Mouse (Mus musculus): Measurements from ENCODE around the gene Cacna1c. TPM values are rescaled to one million over a fixed set of nuclear protein-coding genes. Genes with fewer than 3 reads are reported as not detected.
A peak's percentile ranks its signal among the peaks of the same experiment; 100 is the strongest.

Gene Cacna1c
- total RNA-seq, 2 experiments from 2014 or later = 201 to 225 TPM

DNA sequence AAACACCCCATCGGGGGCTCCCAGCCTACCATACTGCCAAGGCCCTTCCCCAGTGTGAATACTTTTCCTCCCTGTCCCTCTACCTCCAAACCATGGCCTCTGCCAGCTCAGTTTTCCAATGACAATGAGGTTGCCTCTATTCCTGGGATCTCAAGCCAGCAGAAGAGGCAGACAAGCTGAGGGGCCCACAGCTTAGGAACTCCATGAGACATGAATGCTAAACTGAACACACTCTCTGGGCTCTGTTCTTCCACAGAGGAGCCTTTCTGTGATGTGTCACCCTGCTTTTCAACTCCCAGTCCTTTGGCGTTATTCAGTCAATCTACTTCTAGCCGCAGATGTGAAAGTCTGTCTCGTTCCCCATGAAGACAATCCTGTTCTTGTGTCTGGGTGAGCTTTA is 399.8 kb downstream of the Cacna1c start:
- DNase-seq = no peak

- peak in 1 of 2 experiments; percentile 8 for DNase-seq
Observed at GRCm38 (mm10) chr6:118795716-118796115, 400.5 kb downstream of the Cacna1c start.

- peak; percentile 76 to 78 for DNase-seq
Observed at GRCm38 (mm10) chr6:118791921-118792368, 404.3 kb downstream of the Cacna1c start.

DNA sequence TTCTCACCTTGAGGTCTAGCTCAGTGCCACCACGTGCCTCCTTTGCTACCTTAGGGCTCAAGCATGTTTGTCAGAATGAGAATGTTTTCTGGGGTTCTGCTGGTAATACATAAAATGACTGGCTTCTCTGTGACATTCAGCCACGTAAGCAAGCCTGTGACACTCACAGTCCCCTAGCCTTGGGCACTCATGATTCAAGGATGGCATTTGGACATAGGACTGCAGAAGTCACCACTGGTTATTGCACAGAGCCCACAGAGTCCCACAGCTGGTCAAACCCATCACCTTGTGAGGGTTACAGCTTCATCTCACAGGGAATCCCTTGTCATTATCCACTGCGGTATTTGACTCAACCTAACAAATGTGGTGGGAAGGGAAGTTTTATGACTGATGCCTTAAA is 408.3 kb downstream of the Cacna1c start:
- DNase-seq = no peak

- DNase-seq = no peak
Observed at GRCm38 (mm10) chr6:118780280-118780679, 415.9 kb downstream of the Cacna1c start.

DNA sequence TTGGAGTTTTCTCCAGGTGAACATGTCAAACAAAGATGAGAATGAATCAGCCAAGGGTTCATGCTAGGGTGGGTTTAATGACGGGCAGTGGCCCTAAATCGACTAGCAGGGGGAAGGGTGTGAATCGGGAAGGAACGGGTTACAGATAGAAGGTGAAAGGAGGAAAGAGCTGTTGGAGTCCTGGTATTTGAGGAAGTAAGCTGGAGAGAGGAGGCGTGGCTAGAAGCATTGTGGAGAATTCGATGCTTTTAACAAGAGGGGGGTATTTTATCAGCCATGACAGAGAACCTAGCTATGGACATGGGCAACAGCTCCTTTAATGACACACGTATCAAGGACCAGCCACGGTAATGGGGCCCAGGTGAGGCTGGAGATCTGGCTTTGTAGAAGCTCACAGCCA is 417.0 kb downstream of the Cacna1c start:
- DNase-seq = no peak

DNA sequence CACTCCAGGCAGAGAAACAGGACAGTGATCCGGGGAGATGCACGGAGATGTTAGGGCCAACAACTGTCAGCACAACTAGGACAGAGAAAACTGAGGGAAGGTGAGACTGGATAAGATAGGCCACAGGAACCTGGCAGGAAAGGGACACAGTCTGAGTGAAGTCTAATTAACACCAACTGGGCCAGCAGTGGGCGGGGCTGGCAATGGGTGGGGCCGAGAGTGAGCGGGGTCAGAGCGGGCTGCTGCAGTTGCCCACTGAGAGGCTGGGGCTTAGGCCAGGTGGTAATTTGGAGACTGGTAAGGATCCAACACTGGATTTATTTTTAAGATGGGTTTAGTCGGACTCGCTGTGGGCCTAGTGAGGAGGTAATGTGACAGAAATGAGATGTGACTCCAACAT is 418.8 kb downstream of the Cacna1c start:
- no peak for DNase-seq

DNA sequence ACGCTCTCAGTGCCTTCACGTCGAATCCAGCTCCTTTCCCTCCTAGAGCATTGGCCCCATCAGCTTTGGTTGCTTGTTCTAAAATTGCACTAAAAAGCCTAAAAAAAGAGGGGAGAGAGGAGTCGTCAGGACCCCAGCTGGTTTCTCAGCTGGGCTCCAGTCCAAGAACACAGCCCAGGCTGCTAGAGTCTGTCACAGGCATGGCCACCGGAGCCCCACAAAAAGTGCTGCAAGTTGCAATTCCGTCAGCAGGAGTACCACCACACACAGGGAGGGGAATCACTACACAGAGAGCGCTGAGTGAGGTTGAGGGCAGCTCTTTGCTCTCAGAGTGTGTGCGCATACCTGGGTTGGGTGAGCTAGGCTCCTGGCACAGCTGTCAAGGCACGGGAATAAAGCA is 419.8 kb downstream of the Cacna1c start:
- DNase-seq = no peak

DNA sequence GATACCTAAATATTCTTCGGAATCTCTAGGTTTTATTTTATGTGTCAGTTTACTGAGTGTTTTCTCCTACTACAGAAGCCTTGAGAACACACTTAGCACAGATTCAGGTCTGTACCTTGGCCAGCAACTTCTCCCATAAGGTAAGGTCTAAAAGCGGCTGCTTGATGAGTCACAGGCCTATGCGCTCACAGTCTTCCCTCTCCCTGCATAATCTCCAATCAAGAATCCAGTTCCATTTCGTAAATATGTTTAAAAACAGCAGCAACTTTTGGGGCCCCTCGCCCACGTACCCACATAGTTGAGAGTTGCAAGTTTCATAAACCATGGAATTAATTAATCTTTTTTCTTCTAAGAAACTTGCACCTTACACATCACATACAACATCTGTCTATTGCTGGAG is 423.6 kb downstream of the Cacna1c start:
- DNase-seq = no peak

- DNase-seq = no peak
Observed at GRCm38 (mm10) chr6:118771121-118771520, 425.1 kb downstream of the Cacna1c start.

DNA sequence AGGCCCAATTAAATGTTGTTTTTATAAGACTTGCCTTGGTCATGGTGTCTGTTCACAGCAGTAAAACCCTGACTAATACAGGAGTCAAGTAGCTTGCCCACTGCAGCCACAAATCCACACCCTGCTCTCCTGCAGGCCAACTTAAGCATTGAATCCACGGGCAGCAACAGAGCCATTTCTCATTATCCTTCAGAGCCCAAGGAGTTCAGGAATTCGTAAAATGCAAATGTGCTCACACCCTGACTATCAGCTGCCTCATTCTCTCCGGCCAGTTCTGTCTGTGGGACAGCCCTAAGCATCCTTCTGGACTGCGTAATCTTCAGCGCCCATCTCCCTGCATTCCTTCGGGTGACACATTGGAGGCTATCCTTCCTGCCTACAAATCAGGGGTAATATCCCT is 425.8 kb downstream of the Cacna1c start:
- no peak for DNase-seq

- DNase-seq = no peak
Observed at GRCm38 (mm10) chr6:118769792-118770191, 426.4 kb downstream of the Cacna1c start.

- no peak for DNase-seq
Observed at GRCm38 (mm10) chr6:118767698-118768097, 428.5 kb downstream of the Cacna1c start.

- DNase-seq = no peak
Observed at GRCm38 (mm10) chr6:118765261-118765660, 431.0 kb downstream of the Cacna1c start.

GRCm38 (mm10) chr6:118759015-118759414 is 437.2 kb downstream of the Cacna1c start:
- no peak for DNase-seq

DNA sequence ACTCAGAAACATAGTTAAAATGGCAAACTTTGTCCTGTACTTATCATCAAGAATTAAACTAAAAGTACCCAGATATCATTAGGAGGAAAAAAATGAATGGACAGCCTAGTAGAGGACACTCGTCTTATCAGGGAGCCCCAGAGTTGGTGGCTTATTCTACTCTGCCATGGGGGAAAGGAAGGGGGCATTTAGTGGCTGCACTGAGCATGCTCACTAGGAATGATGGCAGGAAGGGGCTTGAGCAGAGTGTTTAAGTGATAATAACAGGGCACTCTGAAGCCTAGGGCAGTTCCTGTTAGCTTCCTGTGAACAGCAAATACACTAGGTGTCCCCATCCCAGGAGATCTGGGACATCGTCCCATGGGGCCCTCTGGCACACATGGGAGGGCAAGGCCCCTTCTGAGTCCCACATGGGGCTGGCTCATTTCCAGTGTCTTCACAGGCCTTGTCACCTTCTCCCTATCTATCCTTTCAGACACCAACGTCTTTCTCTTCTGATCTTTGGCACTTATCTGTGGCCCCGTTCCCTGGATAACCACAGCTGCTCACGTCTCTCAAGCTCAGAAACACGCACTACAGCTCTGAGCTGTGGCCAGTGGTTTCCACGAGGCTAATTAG is 437.8 kb downstream of the Cacna1c start:
- no peak for DNase-seq

DNA sequence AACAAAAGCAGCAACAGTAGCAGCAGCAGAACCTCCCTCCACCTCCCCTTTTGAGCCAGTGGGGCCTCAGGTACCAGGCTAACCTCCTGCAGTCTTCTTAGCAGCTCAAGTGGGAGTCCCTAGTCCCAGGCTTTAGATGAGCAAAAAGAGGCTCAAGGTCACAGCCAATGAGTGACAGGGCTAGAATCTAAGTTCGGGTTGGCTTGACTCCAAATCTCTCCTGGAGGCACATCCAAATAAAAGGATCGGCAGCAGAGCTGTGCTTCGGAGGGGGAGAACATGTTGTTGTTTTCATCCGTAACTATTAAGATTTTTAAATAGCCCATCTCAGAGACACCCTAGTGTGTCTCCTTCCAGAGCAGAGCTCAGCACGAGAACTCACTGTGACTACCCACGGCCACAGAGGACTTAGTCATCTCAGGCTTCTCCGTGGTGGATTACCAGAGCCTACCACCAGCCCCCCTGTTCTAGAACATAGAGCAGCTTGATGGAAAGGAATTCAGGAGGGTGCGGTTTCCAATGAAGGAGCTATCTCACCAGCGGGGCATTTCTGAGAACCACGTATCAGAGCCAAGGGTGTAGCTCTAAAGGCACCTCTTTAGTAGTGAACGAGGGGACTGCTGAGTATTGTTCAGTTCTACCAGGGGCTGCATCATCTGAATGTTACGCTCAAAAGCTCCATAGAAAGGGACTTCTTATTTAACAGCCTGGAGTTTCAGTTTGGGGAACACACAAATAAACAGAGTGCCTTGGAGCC is 438.5 kb downstream of the Cacna1c start:
- DNase-seq = no peak

DNA sequence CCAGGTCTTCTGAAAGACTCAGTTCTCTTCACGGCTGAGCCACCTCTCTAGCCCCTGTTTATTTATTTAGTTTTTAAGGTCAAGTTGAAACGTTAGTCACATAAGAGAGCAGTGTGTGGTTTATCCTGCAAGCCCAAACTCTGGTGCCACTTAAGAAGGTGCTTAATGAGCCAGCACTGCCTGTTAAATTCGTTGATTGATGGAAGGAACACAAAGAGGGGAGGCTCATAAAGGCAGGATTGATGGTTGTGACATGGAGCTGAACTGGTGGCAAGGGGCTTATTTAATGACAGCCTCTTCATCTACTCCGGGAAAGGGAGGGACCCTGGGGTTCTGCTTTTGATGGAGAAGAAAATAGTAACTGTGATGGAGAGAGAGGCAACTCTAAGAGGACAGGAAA is 439.7 kb downstream of the Cacna1c start:
- no peak for DNase-seq

- DNase-seq = no peak
Observed at GRCm38 (mm10) chr6:118755768-118756167, 440.4 kb downstream of the Cacna1c start.

- peak; percentile 49 to 59 for DNase-seq
Observed at GRCm38 (mm10) chr6:118754439-118754838, 441.8 kb downstream of the Cacna1c start.

DNA sequence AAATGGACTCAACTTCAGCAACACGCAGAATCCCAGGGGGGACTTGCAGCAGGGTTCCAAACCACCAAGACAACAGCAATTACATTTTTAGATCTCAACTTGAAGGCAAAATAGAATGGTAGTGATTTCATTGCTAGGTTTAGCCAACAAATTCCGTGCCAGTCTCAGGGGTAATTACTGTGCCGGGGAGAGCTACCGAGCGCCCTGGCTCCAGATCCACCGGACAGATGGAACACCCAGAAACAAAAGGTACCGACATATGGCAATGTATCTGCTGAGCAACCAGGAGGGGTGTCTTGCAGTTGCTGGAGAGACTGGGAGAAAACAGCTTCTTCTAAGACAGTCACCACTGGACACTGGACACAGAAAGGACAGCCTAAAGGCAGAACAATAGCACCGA is 442.4 kb downstream of the Cacna1c start:
- no peak for DNase-seq

- DNase-seq = no peak
Observed at GRCm38 (mm10) chr6:118753064-118753463, 443.2 kb downstream of the Cacna1c start.

DNA sequence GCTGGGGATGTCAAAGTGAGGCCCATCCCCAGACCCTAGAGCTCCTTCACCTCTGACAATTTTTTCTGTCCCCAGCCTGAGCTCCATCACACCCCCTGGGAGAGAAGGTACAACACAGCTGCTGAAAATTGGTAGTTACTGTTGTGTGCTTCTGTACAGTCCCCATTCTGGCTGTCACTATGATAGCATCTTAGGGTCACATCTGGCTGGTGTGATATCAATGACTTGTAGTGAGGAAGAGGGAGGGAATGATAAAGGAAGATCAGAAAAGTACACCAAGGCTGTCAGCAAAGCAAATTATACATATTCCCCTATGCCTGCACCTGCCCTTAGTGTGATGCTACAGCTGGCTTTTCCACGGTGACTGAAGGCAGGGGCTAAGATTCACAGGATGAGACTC is 446.9 kb downstream of the Cacna1c start:
- DNase-seq = no peak

GRCm38 (mm10) chr6:118742701-118743100 is 453.5 kb downstream of the Cacna1c start:
- DNase-seq = no peak
